Mouse (Mus musculus): ENCODE results near the gene Lamtor4.

- TF ChIP-seq CTCF (IDR thresholded peaks at IDR 0.05; ENCODE audit: low read depth) (no peak), EP300 (IDR thresholded peaks at IDR 0.05; ENCODE audit: low read depth) (no peak)
These were observed 22.7 kb downstream of the Lamtor4 start for GRCm38 (mm10) chr5:138277994-138278393.

All from heart, postnatal 0 days (tissue).